Mouse (Mus musculus): ENCODE data around the gene Kcnh6. TPM values are rescaled to one million over a fixed set of nuclear protein-coding genes. Genes with fewer than 3 reads are reported as not detected.
"Not testable (repeated sequence)": the region's sequence is repeated elsewhere in the genome, so short reads cannot be mapped to it uniquely, and the experiment has no call there.

Gene Kcnh6
- polyA plus RNA-seq, 1 experiment from 2014 or later = not detected

- 76% methylated on average over 6 of the region's 6 CpGs for WGBS (ENCODE audit: missing documents)
- no peak overlapping the region for H3K4me3 ChIP-seq (ENCODE audit: inconsistent target)
- H3K27ac ChIP-seq = no peak overlapping the region
- no peaks in the 10 kb centered on the region for H3K36me3 ChIP-seq (ENCODE audit: inconsistent target)
- H3K79me2 ChIP-seq (ENCODE audit: inconsistent target) = no peaks in the 10 kb centered on the region
Measured at GRCm38 (mm10) chr11:105989446-105989845, 18.5 kb upstream of the Kcnh6 start.

- Histone ChIP-seq H3K79me2 (ENCODE audit: inconsistent target) (no peaks in the 10 kb centered on the region), H3K27ac (no peak overlapping the region), H3K4me3 (ENCODE audit: inconsistent target) (no peak overlapping the region), H3K36me3 (ENCODE audit: inconsistent target) (no peaks in the 10 kb centered on the region)
- 29% methylated on average over 2 of the region's 2 CpGs for WGBS (ENCODE audit: missing documents)
Measured at GRCm38 (mm10) chr11:105990231-105990630, 17.7 kb upstream of the Kcnh6 start.

DNA sequence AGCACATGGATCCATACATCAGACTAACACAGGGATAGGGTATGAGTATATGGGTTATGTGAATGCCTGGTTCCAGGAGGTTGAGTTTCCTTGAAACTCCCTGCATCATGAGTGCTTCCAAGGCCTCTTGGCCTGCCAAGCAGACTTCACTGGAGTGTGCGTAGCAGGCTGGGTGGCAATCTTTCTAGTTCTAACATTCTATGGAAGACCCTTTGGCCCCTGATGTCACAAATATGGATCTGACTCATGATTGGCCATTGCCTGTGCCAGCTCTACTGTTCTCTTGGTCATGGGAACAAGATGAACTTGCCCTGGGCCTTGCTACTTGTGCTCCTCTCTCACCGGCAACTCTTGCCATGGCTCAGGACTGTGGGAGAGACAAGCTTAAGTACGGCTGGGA is 13.5 kb upstream of the Kcnh6 start, which contains the start of gene Ace3:
Ace3 (plus strand) TSS at position 301 of the 400 bp plus-strand sequence.
- H3K4me3 ChIP-seq (ENCODE audit: inconsistent target) = no peak within 1 kb of the TSS
- no peak within 1 kb of the TSS for H3K27ac ChIP-seq
- no peaks in the 10 kb centered on the region for H3K79me2 ChIP-seq (ENCODE audit: inconsistent target)
- WGBS (ENCODE audit: missing documents) = 96% methylated on average over 3 of the region's 3 CpGs
- H3K36me3 ChIP-seq (ENCODE audit: inconsistent target) = no peaks in the 10 kb centered on the region

DNA sequence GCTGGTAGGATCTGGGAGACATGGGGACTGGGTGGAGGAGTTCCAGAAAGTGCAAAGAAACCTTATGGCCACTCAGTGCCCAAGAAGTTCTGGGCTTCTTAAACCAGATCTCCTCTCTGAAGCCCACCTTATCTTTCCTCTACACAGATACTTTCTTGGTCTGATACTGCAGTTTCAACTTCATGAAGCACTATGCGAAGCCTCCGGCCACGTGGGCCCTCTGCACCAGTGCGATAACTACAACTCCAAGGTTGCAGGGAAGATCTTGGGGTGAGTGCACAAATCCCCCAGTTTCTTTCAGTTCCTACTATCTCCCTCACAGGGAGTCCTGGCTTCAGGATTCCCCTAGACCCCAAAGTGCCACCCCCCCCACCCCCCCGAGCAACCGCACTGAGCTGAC is 7.9 kb upstream of the Kcnh6 start:
- 94% methylated on average over 6 of the region's 6 CpGs for WGBS (ENCODE audit: missing documents)
- Histone ChIP-seq H3K4me3 (ENCODE audit: inconsistent target) (no peak overlapping the region), H3K27ac (no peak overlapping the region), H3K79me2 (ENCODE audit: inconsistent target) (no peaks in the 10 kb centered on the region), H3K36me3 (ENCODE audit: inconsistent target) (no peaks in the 10 kb centered on the region)

DNA sequence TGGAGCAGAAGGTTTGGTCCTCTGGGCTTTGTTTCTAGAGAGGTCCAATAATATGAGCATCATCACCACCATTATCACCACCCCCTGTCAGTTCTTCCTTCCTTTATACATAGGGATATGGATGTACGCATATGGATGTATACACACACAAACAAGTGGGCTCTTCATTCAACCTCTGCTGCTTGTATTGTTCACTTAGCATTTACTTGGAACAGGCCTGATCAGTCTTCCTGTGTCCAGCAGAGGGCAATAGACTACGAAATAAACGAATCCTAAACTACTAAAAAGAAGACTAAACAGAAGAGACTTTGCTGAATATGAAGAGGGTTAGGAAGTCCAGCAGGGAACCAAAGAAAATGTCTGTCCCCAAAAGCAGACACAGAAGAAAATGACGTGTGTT is 6.2 kb upstream of the Kcnh6 start:
- Histone ChIP-seq H3K79me2 (ENCODE audit: inconsistent target) (no peaks in the 10 kb centered on the region), H3K27ac (no peak overlapping the region), H3K36me3 (ENCODE audit: inconsistent target) (no peaks in the 10 kb centered on the region), H3K4me3 (ENCODE audit: inconsistent target) (no peak overlapping the region)
- WGBS (ENCODE audit: missing documents) = 27% methylated on average over 4 of the region's 4 CpGs

DNA sequence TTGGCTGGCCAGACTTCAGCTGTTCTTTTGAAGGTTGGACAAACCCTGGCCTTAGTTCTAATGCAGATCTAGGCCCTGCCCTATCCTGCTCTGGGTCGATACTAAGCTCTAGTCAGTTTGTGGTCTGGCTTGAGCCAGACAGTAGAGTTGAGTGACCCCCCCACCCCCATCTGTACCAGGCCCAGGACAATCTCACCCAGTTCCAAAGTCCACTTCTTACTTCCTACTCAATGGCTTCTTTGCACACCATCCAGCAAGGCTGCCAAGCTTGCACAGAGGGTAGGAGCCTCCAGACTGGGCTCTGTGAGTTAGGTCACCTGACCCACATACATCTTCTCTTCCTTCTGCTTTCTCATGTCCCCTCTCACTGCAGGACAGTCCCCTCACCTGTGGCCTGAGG is 3.3 kb upstream of the Kcnh6 start:
- H3K36me3 ChIP-seq (ENCODE audit: inconsistent target) = no peaks in the 10 kb centered on the region
- 63% methylated on average over 1 of the region's 1 CpGs for WGBS (ENCODE audit: missing documents)
- H3K79me2 ChIP-seq (ENCODE audit: inconsistent target) = no peaks in the 10 kb centered on the region
- H3K27ac ChIP-seq = no peak overlapping the region
- no peak overlapping the region for H3K4me3 ChIP-seq (ENCODE audit: inconsistent target)

- Histone ChIP-seq H3K4me3 (ENCODE audit: inconsistent target) (no peak overlapping the region), H3K79me2 (ENCODE audit: inconsistent target) (no peaks in the 10 kb centered on the region)
- WGBS (ENCODE audit: missing documents) = 69% methylated on average over 5 of the region's 5 CpGs
Measured at GRCm38 (mm10) chr11:106005970-106006369, 2.0 kb upstream of the Kcnh6 start.

GRCm38 (mm10) chr11:106012711-106013110 is 4.8 kb downstream of the Kcnh6 start:
- Histone ChIP-seq H3K4me3 (ENCODE audit: inconsistent target) (no peak overlapping the region), H3K27ac (no peak overlapping the region), H3K79me2 (ENCODE audit: inconsistent target) (no peaks in the 10 kb centered on the region), H3K36me3 (ENCODE audit: inconsistent target) (no peaks in the 10 kb centered on the region)
- WGBS (ENCODE audit: missing documents) = 64% methylated on average over 7 of the region's 7 CpGs

More at GRCm38 (mm10) chr11:106005970-106006369, 2.0 kb upstream of the Kcnh6 start:
- no peaks in the 10 kb centered on the region for H3K36me3 ChIP-seq (ENCODE audit: inconsistent target)
- no peak overlapping the region for H3K27ac ChIP-seq

GRCm38 (mm10) chr11:106013556-106014225 is 5.8 kb downstream of the Kcnh6 start:
- H3K79me2 ChIP-seq (ENCODE audit: inconsistent target) = no peaks in the 10 kb centered on the region
- no peaks in the 10 kb centered on the region for H3K36me3 ChIP-seq (ENCODE audit: inconsistent target)
- H3K27ac ChIP-seq = no peak overlapping the region
- no peak overlapping the region for H3K4me3 ChIP-seq (ENCODE audit: inconsistent target)
- 72% methylated on average over 11 of the region's 11 CpGs for WGBS (ENCODE audit: missing documents)

GRCm38 (mm10) chr11:106016440-106016839 is 8.5 kb downstream of the Kcnh6 start:
- Histone ChIP-seq H3K4me3 (ENCODE audit: inconsistent target) (no peak overlapping the region), H3K27ac (no peak overlapping the region), H3K36me3 (ENCODE audit: inconsistent target) (no peaks in the 10 kb centered on the region), H3K79me2 (ENCODE audit: inconsistent target) (no peaks in the 10 kb centered on the region)
- 83% methylated on average over 5 of the region's 5 CpGs for WGBS (ENCODE audit: missing documents)

GRCm38 (mm10) chr11:106020051-106020763 is 12.3 kb downstream of the Kcnh6 start:
- H3K79me2 ChIP-seq (ENCODE audit: inconsistent target) = no peaks in the 10 kb centered on the region
- no peaks in the 10 kb centered on the region for H3K36me3 ChIP-seq (ENCODE audit: inconsistent target)
- no peak overlapping the region for H3K27ac ChIP-seq
- no peak overlapping the region for H3K4me3 ChIP-seq (ENCODE audit: inconsistent target)
- 3% methylated on average over 42 of the region's 50 CpGs for WGBS (ENCODE audit: missing documents)

DNA sequence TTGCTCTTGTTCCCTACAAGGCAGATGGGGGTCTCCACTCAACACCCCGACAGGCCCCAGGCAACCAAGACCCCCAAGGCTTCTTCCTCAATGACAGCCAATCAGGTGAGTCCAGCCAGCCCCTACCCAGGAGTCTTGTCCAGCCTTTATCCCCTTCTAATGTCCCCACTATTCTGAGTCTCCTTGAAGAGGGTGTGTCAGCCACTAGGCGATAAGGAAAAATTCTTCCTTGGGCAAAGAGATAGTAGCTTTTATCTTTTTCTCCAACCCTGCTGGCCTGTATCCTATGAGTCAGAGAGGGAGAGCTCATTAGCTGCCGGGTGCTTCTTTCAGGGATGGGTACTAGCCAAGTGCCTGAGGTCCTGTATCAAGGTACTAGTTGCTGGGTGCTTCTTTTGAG is 17.9 kb downstream of the Kcnh6 start:
- no peaks in the 10 kb centered on the region for H3K79me2 ChIP-seq (ENCODE audit: inconsistent target)
- H3K4me3 ChIP-seq (ENCODE audit: inconsistent target) = no peak overlapping the region
- H3K27ac ChIP-seq = no peak overlapping the region
- 86% methylated on average over 3 of the region's 3 CpGs for WGBS (ENCODE audit: missing documents)
- H3K36me3 ChIP-seq (ENCODE audit: inconsistent target) = 0 out of 2 replicates have a peak, but pooled peaks cover 4% of the 10 kb centered on the region

DNA sequence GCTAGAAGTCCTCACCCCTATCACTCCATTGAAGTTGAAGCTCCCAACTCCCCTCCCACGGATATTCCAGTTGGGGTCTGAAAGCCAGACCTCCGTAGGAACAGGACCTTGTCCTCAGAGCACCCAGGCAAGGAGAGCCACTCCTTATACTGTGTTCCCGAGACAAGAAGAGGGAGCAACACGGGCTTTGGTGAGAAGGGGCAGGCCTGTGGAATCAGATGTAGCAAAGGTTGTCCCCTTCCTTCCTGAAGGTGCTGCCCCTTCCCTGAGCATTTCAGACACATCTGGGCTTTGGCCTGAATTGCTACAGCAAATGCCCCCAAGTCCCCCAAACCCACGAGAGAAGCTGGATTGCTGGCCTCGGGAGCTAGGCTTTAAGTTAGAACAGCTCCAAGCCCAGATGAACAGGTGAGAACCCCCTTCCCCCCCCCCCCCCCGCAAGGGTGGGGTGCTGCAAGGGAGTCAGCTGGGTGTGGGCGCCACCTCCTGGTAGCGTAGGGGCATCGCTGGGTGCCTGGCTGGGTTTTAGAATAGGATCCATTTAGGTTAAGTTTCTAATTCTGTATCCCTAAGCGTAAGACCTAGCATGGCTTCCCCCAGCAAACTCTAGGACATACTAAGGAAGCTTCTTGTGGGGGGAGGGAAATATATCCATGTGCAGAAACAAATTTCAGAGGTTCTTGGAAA is 18.7 kb downstream of the Kcnh6 start:
- H3K4me3 ChIP-seq (ENCODE audit: inconsistent target) = no peak overlapping the region
- WGBS (ENCODE audit: missing documents) = 34% methylated on average over 11 of the region's 11 CpGs
- no peak overlapping the region for H3K27ac ChIP-seq
- no peaks in the 10 kb centered on the region for H3K79me2 ChIP-seq (ENCODE audit: inconsistent target)
- H3K36me3 ChIP-seq (ENCODE audit: inconsistent target) = 0 out of 2 replicates have a peak, but pooled peaks cover 4% of the 10 kb centered on the region

- 0 out of 2 replicates have a peak, but pooled peaks cover 4% of the 10 kb centered on the region for H3K36me3 ChIP-seq (ENCODE audit: inconsistent target)
- H3K79me2 ChIP-seq (ENCODE audit: inconsistent target) = no peaks in the 10 kb centered on the region
- no peak overlapping the region for H3K27ac ChIP-seq
- H3K4me3 ChIP-seq (ENCODE audit: inconsistent target) = no peak overlapping the region
- WGBS (ENCODE audit: missing documents) = 94% methylated on average over 5 of the region's 5 CpGs
Measured at GRCm38 (mm10) chr11:106027607-106028006, 19.7 kb downstream of the Kcnh6 start.

GRCm38 (mm10) chr11:106032074-106032473 is 24.1 kb downstream of the Kcnh6 start:
- H3K36me3 ChIP-seq (ENCODE audit: inconsistent target); H3K27ac ChIP-seq; H3K79me2 ChIP-seq (ENCODE audit: inconsistent target): not testable (repeated sequence)
- WGBS (ENCODE audit: missing documents) = no CpG with 5 or more reads among the region's 25 CpGs
- peak overlapping the region; percentile 26 for H3K4me3 ChIP-seq (ENCODE audit: inconsistent target)

Data from macrophage (primary cell).